Mouse (Mus musculus) midbrain, postnatal 0 days (tissue): ENCODE results near the gene Fam160b1. TPM values are rescaled to one million over a fixed set of nuclear protein-coding genes. Genes with fewer than 3 reads are reported as not detected.

Experiments
- ATAC-seq: fragments of 200-750 bp; cut with Nextera tagmentation; 2 replicates; pipeline ENCODE4 v1.8.0; 2017; ENCODE audit warnings: moderate number of reproducible peaks, mild to moderate bottlenecking, moderate TSS enrichment, moderate library complexity; ENCODE audit not compliant: low FRiP score
- DNase-seq: peaks from one replicate; pipeline ENCODE4 v3.0.0-alpha.2; 2015; ENCODE audit warnings: low spot score
- H3K27ac ChIP-seq: fragments of 300-500 bp; sonication (generic); 2 replicates; pipeline ENCODE4 v1.5.1; 2014; ENCODE audit warnings: low read depth, mild to moderate bottlenecking, low read length, mixed read lengths
- H3K27me3 ChIP-seq: fragments of 300-500 bp; sonication (generic); 2 replicates; pipeline ENCODE4 v1.6.1; 2014; ENCODE audit warnings: low read length, control low read depth, mixed read lengths; ENCODE audit not compliant: insufficient read depth
- H3K36me3 ChIP-seq: fragments of 300-500 bp; sonication (generic); 2 replicates; pipeline ENCODE4 v1.6.1; 2014; ENCODE audit warnings: low read length, control low read depth, mixed read lengths; ENCODE audit not compliant: insufficient read depth
- H3K4me1 ChIP-seq: fragments of 300-500 bp; sonication (generic); 2 replicates; pipeline ENCODE4 v1.6.1; 2014; ENCODE audit warnings: mild to moderate bottlenecking, control low read depth, antibody characterized with exemption, low read length, mixed read lengths; ENCODE audit not compliant: insufficient read depth
- H3K4me2 ChIP-seq: fragments of 300-500 bp; sonication (generic); 2 replicates; pipeline ENCODE4 v1.6.1; 2014; ENCODE audit warnings: low read depth, mild to moderate bottlenecking, low read length, mixed read lengths; ENCODE audit not compliant: poor library complexity, severe bottlenecking
- H3K4me3 ChIP-seq: fragments of 300-500 bp; sonication (generic); 2 replicates; pipeline ENCODE4 v1.5.1; 2014; ENCODE audit warnings: low read depth, mild to moderate bottlenecking, low read length, moderate library complexity
- H3K9ac ChIP-seq: fragments of 300-500 bp; sonication (generic); replicated peaks from 2 replicates; pipeline ENCODE4 v1.6.1; 2014; ENCODE audit warnings: mild to moderate bottlenecking, low read length, moderate library complexity, mixed read lengths; ENCODE audit not compliant: poor library complexity, severe bottlenecking
- H3K9me3 ChIP-seq: fragments of 300-500 bp; sonication (generic); 2 replicates; pipeline ENCODE4 v1.6.1; 2016; ENCODE audit warnings: low read length, control low read depth
- CTCF ChIP-seq: IDR thresholded peaks from 2 replicates; pipeline ENCODE4 v1.5.1; 2016; ENCODE audit warnings: antibody characterized with exemption, mild to moderate bottlenecking
- WGBS: fragments of 180-500 bp; shearing (Covaris S2); extraction: QIAGEN DNeasy Blood & Tissue Kit; methylation state at CpG from one replicate; pipeline ENCODE4 v1.1.7; 2014; 5-methylcytosine and 5-hydroxymethylcytosine counted together
- polyA plus RNA-seq: library from polyadenylated mRNA; unstranded; fragments of >200 nt; fragmentation: Nextera tagmentation; extraction: Ambion mirVana; gene quantifications from 2 replicates; pipeline ENCODE4 v1.2.1, GENCODE M21; 2015
- total RNA-seq: library from RNA; depleted of rRNA; stranded (reverse); fragments of >200 nt; gene quantifications from 2 replicates; pipeline ENCODE4 v1.2.3, GENCODE M21; 2014

Gene Fam160b1
- total and polyA plus RNA-seq, 2 experiments from 2014 or later = 11.0 to 19.9 TPM

DNA sequence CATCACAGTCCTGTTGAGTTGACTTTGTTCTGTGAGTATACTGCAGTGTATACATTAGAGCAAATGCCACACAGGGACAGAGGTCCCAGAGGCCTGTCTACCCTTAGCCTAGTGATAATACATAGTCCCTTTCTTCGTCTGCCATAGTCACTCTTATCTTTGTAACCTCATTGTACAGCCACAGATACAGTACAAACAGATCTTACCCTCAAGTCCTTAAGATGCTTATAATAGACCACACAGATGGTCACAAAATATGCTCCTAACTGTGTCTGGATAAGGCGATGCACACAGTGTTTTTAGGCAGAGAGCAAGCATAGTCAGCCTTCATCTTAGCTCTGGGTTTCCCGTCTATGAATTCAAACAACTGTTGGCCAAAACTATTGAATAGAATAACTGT, 43.9 kb upstream of the Fam160b1 start:
- Histone ChIP-seq H3K4me2 (no peak overlapping the region), H3K36me3 (no peaks in the 10 kb centered on the region), H3K4me1 (no peaks in the 10 kb centered on the region; the same call in 1 of the 2 replicates), H3K27me3 (no peaks in the 10 kb centered on the region), H3K4me3 (no peak overlapping the region), H3K9ac (no peak overlapping the region), H3K27ac (no peak overlapping the region), H3K9me3 (no peaks in the 10 kb centered on the region)
- ATAC-seq (no peak), DNase-seq (no peak)
- WGBS = 90% methylated on average over 3 of the region's 3 CpGs
- no peak for TF ChIP-seq CTCF

GRCm38 (mm10) chr19:57320656-57321382, 39.7 kb upstream of the Fam160b1 start:
- 74% methylated on average over 9 of the region's 9 CpGs for WGBS
- Histone ChIP-seq H3K36me3 (no peaks in the 10 kb centered on the region), H3K9me3 (no peaks in the 10 kb centered on the region), H3K4me3 (no peak overlapping the region), H3K27me3 (no peaks in the 10 kb centered on the region), H3K4me2 (no peak overlapping the region), H3K4me1 (no peaks in the 10 kb centered on the region), H3K9ac (no peak overlapping the region), H3K27ac (no peak overlapping the region)
- no peak for DNase-seq
- TF ChIP-seq CTCF = no peak
- no peak for ATAC-seq

- Histone ChIP-seq H3K4me3 (no peak overlapping the region), H3K27me3 (no peaks in the 10 kb centered on the region), H3K4me2 (no peak overlapping the region), H3K36me3 (no peaks in the 10 kb centered on the region), H3K27ac (no peak overlapping the region), H3K9ac (no peak overlapping the region), H3K4me1 (no peaks in the 10 kb centered on the region), H3K9me3 (no peaks in the 10 kb centered on the region)
- no peak for TF ChIP-seq CTCF
- WGBS = 88% methylated on average over 3 of the region's 3 CpGs
- DNase-seq = no peak
- ATAC-seq = no peak
These were observed 38.6 kb upstream of the Fam160b1 start for GRCm38 (mm10) chr19:57321839-57322238.

- no peaks in the 10 kb centered on the region for H3K36me3 ChIP-seq
- TF ChIP-seq CTCF = no peak
- no peak overlapping the region for H3K4me2 ChIP-seq
- WGBS = 79% methylated on average over 4 of the region's 4 CpGs
- H3K27ac ChIP-seq = no peak overlapping the region
- no peaks in the 10 kb centered on the region for H3K27me3 ChIP-seq
- H3K9ac ChIP-seq = no peak overlapping the region
- no peaks in the 10 kb centered on the region for H3K9me3 ChIP-seq
- ATAC-seq (no peak), DNase-seq (no peak)
- H3K4me1 ChIP-seq = no peaks in the 10 kb centered on the region
- H3K4me3 ChIP-seq = no peak overlapping the region
These were observed 38.0 kb upstream of the Fam160b1 start for GRCm38 (mm10) chr19:57322491-57322890.

GRCm38 (mm10) chr19:57323087-57323486, 37.4 kb upstream of the Fam160b1 start:
- no peak overlapping the region for H3K4me3 ChIP-seq
- H3K4me1 ChIP-seq = no peaks in the 10 kb centered on the region
- no peak overlapping the region for H3K27ac ChIP-seq
- H3K36me3 ChIP-seq = no peaks in the 10 kb centered on the region
- WGBS = 68% methylated on average over 8 of the region's 8 CpGs
- H3K9me3 ChIP-seq = no peaks in the 10 kb centered on the region
- peak; percentile 25; the same call in 1 of the 2 replicates for TF ChIP-seq CTCF
- peak; percentile 30 for DNase-seq
- H3K4me2 ChIP-seq = no peak overlapping the region
- H3K9ac ChIP-seq = no peak overlapping the region
- H3K27me3 ChIP-seq = no peaks in the 10 kb centered on the region
- ATAC-seq = no peak

DNA sequence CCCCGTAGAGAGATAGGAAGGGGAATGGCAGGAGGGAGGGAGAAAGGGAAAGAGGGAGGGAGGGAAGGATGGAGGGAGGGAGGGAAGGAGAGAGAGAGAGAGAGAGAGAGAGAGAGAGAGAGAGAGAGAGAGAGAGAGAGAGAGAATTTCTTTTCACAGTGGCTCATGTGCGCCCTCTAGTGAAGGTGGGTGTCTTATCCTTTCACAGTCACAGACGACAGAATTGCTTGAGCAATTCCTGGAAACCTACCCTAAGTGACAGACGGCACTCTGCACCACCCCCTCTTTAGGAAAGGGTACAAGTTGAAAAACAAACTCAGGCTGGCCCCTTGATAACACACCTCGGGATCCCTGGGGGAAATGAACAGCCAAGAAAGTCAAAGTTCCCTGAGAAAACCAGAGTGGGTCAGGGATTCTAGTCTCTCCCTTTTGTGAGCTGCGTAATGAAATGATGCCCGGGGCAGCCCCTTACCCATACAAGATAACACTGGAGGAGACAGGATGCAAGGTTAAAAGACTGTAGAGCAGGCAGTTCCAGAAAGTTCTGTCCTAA, 34.7 kb upstream of the Fam160b1 start:
- Histone ChIP-seq H3K4me2 (no peak overlapping the region), H3K36me3 (no peaks in the 10 kb centered on the region), H3K4me1 (no peaks in the 10 kb centered on the region), H3K27ac (no peak overlapping the region), H3K4me3 (no peak overlapping the region), H3K9ac (no peak overlapping the region), H3K27me3 (no peaks in the 10 kb centered on the region), H3K9me3 (no peaks in the 10 kb centered on the region)
- peak; percentile 79 for TF ChIP-seq CTCF
- WGBS = 35% methylated on average over 7 of the region's 7 CpGs
- DNase-seq (peak; percentile 77), ATAC-seq (no peak)
